15 mouse cellular contexts compared by ENCODE assay signal in the genomic region with DNA sequence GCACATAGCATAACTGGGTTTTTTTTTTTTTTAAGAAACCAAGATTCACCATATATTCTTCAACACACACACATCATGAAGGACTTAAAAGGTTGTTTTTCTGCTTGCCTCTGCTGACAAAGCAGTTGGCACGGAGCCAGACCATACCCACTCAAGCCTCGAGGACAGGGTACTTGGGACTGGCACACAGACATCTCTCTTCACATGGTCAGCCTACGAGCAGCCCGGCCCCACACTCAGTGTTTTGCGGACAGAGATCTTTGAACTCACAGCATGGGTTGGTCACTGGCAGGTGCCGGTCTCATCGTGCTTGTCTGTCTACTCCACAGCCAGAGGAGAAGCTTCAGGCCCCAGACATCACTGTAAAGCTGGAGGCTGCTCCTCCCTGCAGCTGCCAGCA. TPM values are rescaled to one million over a fixed set of nuclear protein-coding genes. Genes with fewer than 3 reads are reported as not detected.
A peak's percentile ranks its signal among the peaks of the same experiment; 100 is the strongest.
DNase-seq lines count a peak whose midpoint lies in the region; ATAC-seq and TF ChIP-seq lines count a peak whose summit lies in the region.
"Had no signal": no experiment of that assay in that cellular context is flagged by ENCODE, and none has a peak within 500 bp of the region (broad histone marks: within the 10 kb centered on the region; RNA-seq: fewer than 3 reads in every experiment).

No protein-coding gene starts in this region.

- 0 out of 2 replicates have a peak overlapping the region, but pooled peaks have one; percentile 10 for H3K9ac ChIP-seq in forebrain, embryonic 15.5 days (replicated peaks)
- no peak overlapping the region for H3K9ac ChIP-seq in midbrain, embryonic 14.5 days (replicated peaks; ENCODE audit: low read length)
- H3K9ac ChIP-seq in midbrain, postnatal 0 days (replicated peaks; ENCODE audit: low read length, poor library complexity, severe bottlenecking) = no peak overlapping the region
- no peak overlapping the region for H3K9ac ChIP-seq in hindbrain, embryonic 11.5 days (ENCODE audit: low read depth, low read length)
- H3K9ac ChIP-seq: embryonic facial prominence, embryonic 13.5 days; liver, embryonic 14.5 days had no signal

- no peak overlapping the region for H3K27ac ChIP-seq in forebrain, embryonic 15.5 days (replicated peaks)
- H3K27ac ChIP-seq in forebrain, embryonic 10.5 days = no peak overlapping the region
- no peak overlapping the region for H3K27ac ChIP-seq in midbrain, embryonic 14.5 days (replicated peaks; ENCODE audit: low read depth, low read length)
- H3K27ac ChIP-seq in midbrain, postnatal 0 days (ENCODE audit: low read depth, low read length) = no peak overlapping the region
- no peak overlapping the region for H3K27ac ChIP-seq in hindbrain, embryonic 11.5 days (ENCODE audit: low read depth, low read length)
- H3K27ac ChIP-seq: embryonic facial prominence, embryonic 13.5 days; heart, adult 2 months; liver, embryonic 14.5 days had no signal

- no peaks in the 10 kb centered on the region for H3K9me3 ChIP-seq in forebrain, embryonic 15.5 days
- H3K9me3 ChIP-seq in forebrain, embryonic 10.5 days = no peaks in the 10 kb centered on the region; the same call in 1 of the 2 replicates
- no peaks in the 10 kb centered on the region for H3K9me3 ChIP-seq in midbrain, embryonic 14.5 days (ENCODE audit: control insufficient read depth, low read length)
- no peaks in the 10 kb centered on the region for H3K9me3 ChIP-seq in midbrain, postnatal 0 days (ENCODE audit: low read length)
- H3K9me3 ChIP-seq in hindbrain, embryonic 11.5 days (ENCODE audit: control insufficient read depth, low read length) = no peaks in the 10 kb centered on the region
- H3K9me3 ChIP-seq: embryonic facial prominence, embryonic 13.5 days had no signal

- 71% methylated on average over 7 of the region's 7 CpGs for WGBS in forebrain, embryonic 15.5 days
- WGBS in forebrain, embryonic 10.5 days = 88% methylated on average over 7 of the region's 7 CpGs
- 76% methylated on average over 7 of the region's 7 CpGs for WGBS in midbrain, embryonic 14.5 days
- WGBS in midbrain, postnatal 0 days = 74% methylated on average over 7 of the region's 7 CpGs
- 92% methylated on average over 7 of the region's 7 CpGs for WGBS in hindbrain, embryonic 11.5 days

- no peak overlapping the region for H3K4me2 ChIP-seq in forebrain, embryonic 15.5 days (replicated peaks)
- H3K4me2 ChIP-seq in midbrain, embryonic 14.5 days (ENCODE audit: low read length) = no peak overlapping the region
- no peak overlapping the region for H3K4me2 ChIP-seq in midbrain, postnatal 0 days (ENCODE audit: low read depth, low read length, poor library complexity, severe bottlenecking)
- H3K4me2 ChIP-seq in hindbrain, embryonic 11.5 days (replicated peaks; ENCODE audit: low read depth, low read length) = no peak overlapping the region
- H3K4me2 ChIP-seq: embryonic facial prominence, embryonic 13.5 days had no signal

- H3K36me3 ChIP-seq in forebrain, embryonic 15.5 days = peaks cover 8% of the 10 kb centered on the region; the same call in 1 of the 2 replicates
- H3K36me3 ChIP-seq in forebrain, embryonic 10.5 days (replicated peaks) = peaks cover 9% of the 10 kb centered on the region; the same call in 1 of the 2 replicates
- peaks cover 11% of the 10 kb centered on the region for H3K36me3 ChIP-seq in midbrain, embryonic 14.5 days (ENCODE audit: control insufficient read depth, insufficient read depth, low read length)
- peaks cover 8% of the 10 kb centered on the region for H3K36me3 ChIP-seq in midbrain, postnatal 0 days (ENCODE audit: insufficient read depth, low read length)
- no peaks in the 10 kb centered on the region for H3K36me3 ChIP-seq in hindbrain, embryonic 11.5 days (ENCODE audit: control insufficient read depth, insufficient read depth, low read length)

- H3K4me3 ChIP-seq in forebrain, embryonic 15.5 days = no peak overlapping the region
- no peak overlapping the region for H3K4me3 ChIP-seq in forebrain, embryonic 10.5 days
- H3K4me3 ChIP-seq in midbrain, embryonic 14.5 days (replicated peaks; ENCODE audit: low read depth, low read length) = no peak overlapping the region
- H3K4me3 ChIP-seq in midbrain, postnatal 0 days (ENCODE audit: low read depth, low read length) = no peak overlapping the region
- H3K4me3 ChIP-seq in hindbrain, embryonic 11.5 days (ENCODE audit: low read depth, low read length) = no peak overlapping the region
- H3K4me3 ChIP-seq: embryonic facial prominence, embryonic 13.5 days; heart, adult 2 months had no signal

- H3K4me1 ChIP-seq in forebrain, embryonic 15.5 days = no peaks in the 10 kb centered on the region
- peaks cover 10% of the 10 kb centered on the region for H3K4me1 ChIP-seq in forebrain, embryonic 10.5 days
- H3K4me1 ChIP-seq in midbrain, embryonic 14.5 days (ENCODE audit: control insufficient read depth, insufficient read depth, low read length) = no peaks in the 10 kb centered on the region
- H3K4me1 ChIP-seq in midbrain, postnatal 0 days (ENCODE audit: insufficient read depth, low read length) = no peaks in the 10 kb centered on the region
- H3K4me1 ChIP-seq in hindbrain, embryonic 11.5 days (replicated peaks; ENCODE audit: control insufficient read depth, insufficient read depth, low read length) = no peaks in the 10 kb centered on the region

- no peaks in the 10 kb centered on the region for H3K27me3 ChIP-seq in forebrain, embryonic 15.5 days
- H3K27me3 ChIP-seq in forebrain, embryonic 10.5 days (ENCODE audit: poor library complexity, severe bottlenecking) = no peaks in the 10 kb centered on the region
- H3K27me3 ChIP-seq in midbrain, embryonic 14.5 days (ENCODE audit: control insufficient read depth, insufficient read depth, low read length) = no peaks in the 10 kb centered on the region
- no peaks in the 10 kb centered on the region for H3K27me3 ChIP-seq in midbrain, postnatal 0 days (ENCODE audit: insufficient read depth, low read length)
- H3K27me3 ChIP-seq in hindbrain, embryonic 11.5 days (ENCODE audit: control insufficient read depth, insufficient read depth, low read length) = no peaks in the 10 kb centered on the region
- H3K27me3 ChIP-seq: embryonic facial prominence, embryonic 13.5 days had no signal

- DNase-seq in forebrain, embryonic 10.5 days (ENCODE audit: extremely low spot score, low spot score) = no peak
- peak; percentile 23 for DNase-seq in midbrain, embryonic 14.5 days
- no peak for DNase-seq in midbrain, postnatal 0 days (ENCODE audit: low spot score)
- DNase-seq in kidney, postnatal 10 days = peak; percentile 74
- peak; percentile 33 for DNase-seq in lung, postnatal 10 days
- no peak for DNase-seq in spleen, postnatal 14 days (ENCODE audit: low spot score in 2 of 2)
- DNase-seq in hindbrain, embryonic 11.5 days (ENCODE audit: low spot score) = no peak
- DNase-seq: cerebellum, adult 8-10 months; heart, adult 2 months; heart, postnatal 10 days; spleen, adult 18-20 months; thymus, postnatal 36 days had no signal

- ATAC-seq in forebrain, embryonic 15.5 days (replicated peaks) = peak; percentile 41; the same call in 1 of the 2 replicates
- no peak for ATAC-seq in midbrain, embryonic 14.5 days (ENCODE audit: low FRiP score, low TSS enrichment)
- no peak for ATAC-seq in midbrain, postnatal 0 days (ENCODE audit: low FRiP score)
- no peak for ATAC-seq in hindbrain, embryonic 11.5 days (ENCODE audit: low FRiP score)

- no peak for TF ChIP-seq CTCF in midbrain, postnatal 0 days (IDR thresholded peaks at IDR 0.05)

RNA-seq across cellular contexts. Expression of a gene that starts 56.5 kb away (rescaled TPM):
- 74.1 and 79.4 TPM in 2 replicates for polyA plus RNA-seq in forebrain, embryonic 15.5 days (2015; fragmentation: Nextera tagmentation; extraction: Ambion mirVana)
- polyA plus RNA-seq in forebrain, embryonic 10.5 days (2016; fragmentation: Nextera tagmentation; extraction: Ambion mirVana) = 69.9 and 72.5 TPM in 2 replicates
- polyA plus RNA-seq in midbrain, embryonic 14.5 days (2014; fragmentation: Nextera tagmentation; extraction: Ambion mirVana) = 77.8 and 98.2 TPM in 2 replicates
- total RNA-seq in midbrain, postnatal 0 days (2014; rRNA removed) = 65.8 and 84.6 TPM in 2 replicates
- polyA plus RNA-seq in midbrain, postnatal 0 days (2015; fragmentation: Nextera tagmentation; extraction: Ambion mirVana) = 108 and 111 TPM in 2 replicates
- polyA plus RNA-seq in hindbrain, embryonic 11.5 days (2014; fragmentation: Nextera tagmentation; extraction: Ambion mirVana) = 77.2 and 87.4 TPM in 2 replicates

Comparison
In these comparisons a context has a peak if more than half of its experiments do, and no peak if none do; other contexts are left out.
1. DNase-seq: peak in midbrain, embryonic 14.5 days (single experiment), kidney, postnatal 10 days (single experiment) and lung, postnatal 10 days (single experiment); none in forebrain, embryonic 10.5 days (single experiment), midbrain, postnatal 0 days (single experiment), spleen, postnatal 14 days (0 of 2) and hindbrain, embryonic 11.5 days (single experiment).